Mouse (Mus musculus): Measurements from ENCODE around the gene Gm42906.

Gm42906 gene

DNA sequence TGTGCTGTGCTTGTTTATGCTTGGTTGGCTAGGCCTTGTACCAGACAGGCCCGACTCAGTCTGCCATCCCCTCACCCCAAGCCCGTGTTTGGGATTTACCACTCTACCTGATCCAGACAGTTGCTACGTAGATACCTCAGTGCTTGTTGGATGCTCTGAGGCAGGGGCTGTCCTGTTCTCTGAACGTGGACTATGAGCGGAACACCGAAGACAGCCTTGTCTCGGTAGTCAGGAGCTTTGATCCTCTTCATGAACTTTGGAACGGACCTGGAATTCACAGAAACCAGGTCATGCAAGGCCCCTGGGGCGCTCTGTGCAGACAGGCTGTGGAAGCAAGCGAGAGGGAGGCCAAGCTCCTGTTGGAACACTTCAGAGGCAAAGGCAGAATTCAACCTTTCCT is 368.6 kb downstream of the Gm42906 start:
- no peak for DNase-seq

- no peak for DNase-seq
Observed at GRCm38 (mm10) chr5:151057716-151058115, 370.2 kb downstream of the Gm42906 start.

DNA sequence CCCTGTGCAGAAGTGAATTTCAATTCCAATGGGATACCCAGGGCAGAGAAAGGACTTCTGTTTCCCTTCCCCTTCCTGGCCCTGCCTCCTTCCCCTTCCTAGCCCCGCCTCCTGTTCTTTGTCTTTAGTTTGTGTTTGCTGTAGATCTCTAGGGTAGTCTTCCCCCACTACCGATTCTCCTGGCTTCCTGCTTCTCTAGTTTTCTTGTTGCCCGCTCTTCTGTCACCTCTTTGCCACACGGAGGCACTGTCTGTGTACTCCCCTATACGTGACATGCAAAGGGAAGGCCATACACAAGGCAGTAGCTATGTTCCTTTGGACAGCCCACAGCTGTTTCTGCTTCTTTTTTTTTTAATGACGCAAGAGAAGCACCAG is 371.1 kb downstream of the Gm42906 start:
- DNase-seq = no peak

DNA sequence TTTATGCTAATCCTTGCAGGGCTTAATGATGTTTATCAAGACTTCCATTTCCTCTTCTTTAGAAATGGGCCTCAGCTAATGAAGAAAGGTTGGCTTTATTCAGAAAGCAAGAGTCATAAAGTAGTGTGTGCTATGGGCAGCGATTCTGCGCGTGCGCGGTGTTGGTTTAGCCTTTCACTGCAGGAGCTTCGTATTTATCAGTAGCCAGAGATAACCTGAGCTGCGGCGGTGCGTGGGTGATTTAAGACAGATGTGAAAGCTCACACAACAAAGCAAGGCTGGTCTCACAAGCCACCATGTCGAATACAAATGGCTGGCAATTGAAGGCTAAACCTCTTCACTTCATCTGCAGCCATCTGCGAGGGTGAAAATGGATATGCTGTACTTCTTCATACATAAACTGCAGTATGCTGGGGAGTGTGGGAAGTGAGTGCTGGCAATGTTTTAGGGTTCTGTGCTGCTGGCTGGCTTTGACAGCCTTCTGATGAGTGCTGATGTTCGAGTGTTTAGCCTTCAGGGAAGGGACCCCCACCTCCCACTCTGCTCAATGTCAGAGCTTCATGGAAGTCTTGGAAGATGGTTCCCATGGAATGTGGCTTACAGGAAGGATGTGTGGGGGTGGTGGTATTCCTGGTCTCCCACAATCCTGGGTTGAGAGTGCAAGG is 371.6 kb downstream of the Gm42906 start:
- DNase-seq = no peak

GRCm38 (mm10) chr5:151055426-151056090 is 372.4 kb downstream of the Gm42906 start:
- no peak for DNase-seq

DNA sequence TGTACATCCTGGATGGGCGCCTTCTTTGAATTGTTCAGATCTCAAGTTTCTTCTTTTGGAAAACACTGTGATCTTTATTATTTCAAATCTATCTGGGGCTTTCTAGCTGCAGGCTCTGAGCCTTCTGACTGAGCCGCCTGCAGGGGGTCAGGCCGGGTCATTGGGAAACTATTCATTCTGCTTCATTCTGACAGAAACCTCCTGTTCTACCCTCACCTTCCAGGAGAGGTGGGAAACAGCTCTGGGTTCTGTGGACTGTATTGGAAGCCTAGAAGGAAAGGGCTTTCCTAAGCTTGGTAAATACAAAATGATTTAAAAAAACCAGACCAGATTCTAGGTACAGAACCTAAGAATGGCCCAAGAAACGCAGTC is 373.2 kb downstream of the Gm42906 start:
- DNase-seq = no peak

DNA sequence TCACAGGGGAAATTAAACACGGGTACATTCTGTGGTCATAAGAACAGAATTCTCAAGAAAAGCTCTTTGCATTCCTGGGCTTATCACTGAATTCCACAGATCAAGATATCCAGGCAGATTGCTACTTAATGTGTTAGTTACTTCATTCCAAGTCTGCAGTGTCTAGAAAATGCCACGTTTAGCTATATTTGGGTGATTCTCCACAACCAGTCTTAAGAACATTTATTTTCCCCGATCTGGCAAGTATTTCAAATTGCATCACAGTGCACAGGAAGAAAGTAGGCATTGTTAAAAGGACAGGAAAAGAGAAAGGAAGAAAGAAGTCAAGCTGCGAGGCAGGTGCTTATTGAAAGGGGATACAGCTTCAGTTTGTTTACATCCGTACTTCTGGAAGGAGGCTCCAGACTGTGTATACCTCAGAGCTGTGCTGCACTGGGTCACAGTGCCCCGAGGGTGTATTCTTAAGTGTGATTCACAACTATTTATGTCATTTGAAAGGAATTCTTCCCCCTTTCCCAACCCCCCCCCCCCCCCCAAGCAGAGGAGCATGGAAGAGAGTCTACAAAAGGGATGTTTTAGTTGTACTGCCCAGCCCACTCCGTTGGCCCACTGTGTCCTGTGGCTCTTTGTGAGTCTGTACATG is 373.7 kb downstream of the Gm42906 start:
- no peak for DNase-seq

GRCm38 (mm10) chr5:151053190-151053589 is 374.8 kb downstream of the Gm42906 start:
- no peak for DNase-seq

DNA sequence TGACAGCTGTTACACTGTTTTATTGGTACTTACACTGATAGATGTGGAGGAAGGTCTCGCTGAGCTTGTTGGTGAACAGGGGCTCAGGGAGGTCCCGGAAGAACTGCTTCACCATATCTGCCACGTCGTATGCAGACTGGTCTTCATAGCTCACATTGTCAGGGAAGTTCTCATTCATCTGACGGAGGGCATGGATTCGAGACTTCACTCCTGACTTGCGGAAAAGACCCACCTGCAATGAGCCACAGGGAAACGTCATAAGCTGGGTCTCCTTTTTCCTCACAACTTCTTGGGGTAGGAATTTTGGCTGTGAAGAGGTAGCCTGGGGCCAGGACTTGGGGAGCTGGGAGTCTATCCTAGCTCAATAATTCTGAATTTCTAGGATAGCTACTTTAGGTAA is 375.6 kb downstream of the Gm42906 start:
- DNase-seq = no peak

DNA sequence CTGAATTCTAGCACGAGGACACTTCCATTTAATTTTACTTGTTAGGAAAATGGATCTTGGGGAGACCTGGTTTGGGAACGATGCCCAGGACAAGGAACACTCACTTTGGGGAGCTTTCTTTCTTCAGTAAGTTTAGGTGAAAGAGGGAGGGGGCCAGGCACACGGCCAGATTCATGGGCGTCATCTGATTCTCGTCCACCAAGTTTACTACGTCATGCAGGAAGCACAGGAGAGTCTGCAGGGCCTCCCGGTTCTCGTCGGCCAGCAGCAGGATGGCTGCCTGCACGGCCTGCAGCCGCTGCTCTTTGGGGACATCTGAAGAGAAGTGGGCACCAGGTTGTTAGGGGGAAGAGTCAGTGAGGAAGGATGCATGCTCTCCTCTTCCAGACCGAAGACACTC is 380.5 kb downstream of the Gm42906 start:
- no peak for DNase-seq

DNA sequence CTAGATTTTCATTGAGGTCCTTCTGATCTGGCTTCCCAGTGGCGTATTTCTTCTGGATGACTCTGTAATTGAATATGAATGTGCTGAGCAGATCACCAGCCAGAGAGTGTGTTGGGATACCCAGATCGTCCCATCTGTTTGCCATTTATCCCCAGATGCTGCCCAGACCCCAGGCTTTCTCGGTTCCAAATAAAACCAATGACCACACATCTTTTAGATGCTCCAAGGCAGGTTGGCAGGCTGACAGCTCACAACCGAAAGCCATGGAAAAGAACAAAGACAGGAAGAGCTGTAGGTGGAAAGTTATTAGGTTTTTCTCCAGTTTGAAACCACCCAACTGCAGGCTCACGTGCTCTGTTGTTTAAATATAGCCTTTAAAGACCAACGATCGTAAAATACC is 381.0 kb downstream of the Gm42906 start:
- DNase-seq = peak; percentile 50 to 66

DNA sequence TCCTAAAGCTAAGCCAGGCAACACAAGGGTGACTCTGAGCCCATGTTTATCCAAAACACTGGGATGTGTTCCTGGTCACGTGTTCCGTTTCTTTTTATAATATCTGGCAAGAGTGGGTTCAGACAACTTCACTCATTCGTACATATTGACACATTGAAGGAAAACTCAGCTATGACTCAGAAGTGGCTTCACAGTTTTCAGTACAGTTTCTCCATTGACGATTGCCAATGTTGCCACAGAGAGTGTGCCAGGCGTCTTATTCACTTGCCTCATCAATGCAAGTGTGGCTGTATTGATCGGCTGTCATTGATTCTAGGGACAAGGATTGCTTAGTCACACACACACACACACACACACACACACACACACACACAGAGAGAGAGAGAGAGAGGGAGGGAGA is 381.8 kb downstream of the Gm42906 start:
- DNase-seq = no peak

- no peak for DNase-seq
Observed at GRCm38 (mm10) chr5:151042911-151043310, 385.1 kb downstream of the Gm42906 start.

DNA sequence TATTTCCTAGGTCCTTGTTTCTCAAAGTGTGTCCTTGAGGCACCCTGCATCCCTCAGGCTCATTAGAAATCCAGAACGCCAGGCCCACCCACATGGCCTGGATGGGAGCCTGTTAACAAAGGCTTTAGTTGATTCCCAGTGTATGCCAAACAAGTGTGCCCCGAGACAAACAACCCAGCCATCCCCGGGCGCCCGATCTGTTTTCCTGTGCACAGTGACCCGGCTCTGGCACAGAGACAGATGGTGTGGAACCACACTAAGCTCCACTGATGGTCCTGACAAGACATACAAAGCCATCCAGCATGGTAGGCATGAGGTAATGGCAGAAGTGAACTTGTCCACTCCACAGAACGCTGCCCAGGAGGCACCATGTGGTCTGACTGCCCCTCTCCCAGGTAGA is 390.1 kb downstream of the Gm42906 start:
- peak; percentile 65 to 67 for DNase-seq

DNA sequence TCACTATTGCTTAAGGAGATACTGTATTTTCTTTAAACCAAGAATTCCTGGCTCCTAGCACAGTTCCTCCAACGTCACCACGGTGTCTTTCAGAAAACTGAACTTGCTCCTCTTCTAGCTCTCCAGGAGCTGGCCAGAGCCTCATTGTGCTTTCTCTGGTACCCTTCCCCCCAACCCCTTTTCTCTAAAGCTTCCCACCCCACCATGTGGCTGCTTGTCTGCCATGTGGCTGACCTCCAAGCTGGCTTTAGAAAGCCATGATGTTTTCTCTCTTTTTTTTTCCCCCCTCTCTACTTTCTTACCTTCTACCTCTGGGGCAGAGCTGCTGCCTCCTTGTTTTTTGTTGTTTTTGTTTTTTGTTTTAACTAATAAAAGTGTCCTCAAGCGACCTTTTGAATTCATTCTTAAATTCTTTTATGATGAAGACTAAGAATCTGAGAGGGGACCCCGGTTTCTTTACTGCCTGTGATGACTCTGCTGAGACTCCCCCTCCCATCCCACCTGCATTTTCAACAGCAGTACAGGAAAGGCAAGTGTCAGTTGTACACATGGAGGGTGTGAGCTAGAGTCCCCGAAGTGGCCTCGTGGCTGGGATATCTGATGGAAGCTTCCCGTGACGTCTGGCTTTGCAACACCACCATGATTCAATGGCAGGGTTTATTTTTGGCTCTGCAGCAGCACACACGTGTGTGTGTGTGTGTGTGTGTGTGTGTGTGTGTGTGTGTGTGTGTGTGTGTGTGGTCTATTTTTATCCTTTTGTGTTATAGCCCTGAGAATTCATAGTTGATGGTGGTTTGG is 393.0 kb downstream of the Gm42906 start:
- peak; percentile 34 to 36 for DNase-seq

DNA sequence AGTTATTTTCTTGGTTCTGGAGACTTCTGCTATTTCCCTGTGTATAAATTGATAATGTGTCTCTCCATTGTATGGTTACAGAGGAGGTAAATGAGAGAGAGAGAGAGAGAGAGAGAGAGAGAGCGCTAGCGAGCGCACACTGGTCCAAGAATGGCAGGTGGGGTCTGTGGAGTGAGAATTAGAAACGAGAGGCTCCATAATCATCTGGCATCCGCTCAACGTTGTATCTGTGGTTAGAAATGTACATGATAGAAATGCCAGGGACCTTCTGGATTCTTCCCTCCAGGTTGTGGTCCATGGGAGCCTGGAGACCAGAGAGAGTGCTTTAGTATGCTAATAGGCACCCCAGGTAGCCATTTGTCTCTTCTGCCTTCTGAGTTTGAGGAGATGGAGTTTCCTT is 399.1 kb downstream of the Gm42906 start:
- peak; percentile 56 to 65 for DNase-seq

DNA sequence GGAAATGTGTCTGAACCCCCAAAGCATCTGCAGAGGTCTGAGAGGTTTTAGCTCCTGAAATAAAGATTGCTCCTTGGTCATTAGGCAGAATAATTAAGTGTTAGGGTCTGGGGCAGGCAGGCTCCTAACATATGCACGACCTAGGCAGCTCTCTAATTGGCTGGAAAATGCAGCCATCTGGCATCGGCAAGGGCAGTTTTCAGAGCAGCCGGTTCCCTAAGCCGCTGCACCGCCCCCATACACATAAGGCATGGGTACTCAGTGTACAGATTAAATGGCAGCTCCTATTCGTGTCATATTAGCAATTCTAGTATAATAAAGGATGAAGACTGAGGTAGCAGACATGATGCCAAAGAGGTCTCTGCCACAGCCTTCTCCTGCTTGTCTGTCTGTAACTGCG is 400.8 kb downstream of the Gm42906 start:
- DNase-seq = peak; percentile 51 to 71

DNA sequence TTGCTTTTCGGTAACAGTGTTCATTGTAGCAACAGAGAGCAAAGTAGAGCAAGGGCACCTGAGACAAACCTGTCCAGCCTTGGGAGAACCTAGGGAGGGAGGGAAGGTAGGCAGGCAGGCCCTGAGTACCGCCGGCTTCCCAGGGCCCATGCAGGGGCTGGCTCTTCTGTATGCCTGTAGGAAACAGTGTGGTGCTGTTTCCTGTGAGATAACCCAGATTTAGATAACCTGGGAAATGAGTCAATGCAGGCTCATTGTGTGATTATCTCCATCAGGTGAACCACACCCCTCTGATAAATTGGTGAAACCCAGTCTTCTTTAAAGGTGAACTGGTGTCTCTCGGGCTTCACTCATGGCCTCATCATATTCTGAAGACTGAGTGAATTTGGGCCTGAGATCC is 401.9 kb downstream of the Gm42906 start:
- DNase-seq = no peak

- no peak for DNase-seq
Observed at GRCm38 (mm10) chr5:151024483-151024882, 403.5 kb downstream of the Gm42906 start.

DNA sequence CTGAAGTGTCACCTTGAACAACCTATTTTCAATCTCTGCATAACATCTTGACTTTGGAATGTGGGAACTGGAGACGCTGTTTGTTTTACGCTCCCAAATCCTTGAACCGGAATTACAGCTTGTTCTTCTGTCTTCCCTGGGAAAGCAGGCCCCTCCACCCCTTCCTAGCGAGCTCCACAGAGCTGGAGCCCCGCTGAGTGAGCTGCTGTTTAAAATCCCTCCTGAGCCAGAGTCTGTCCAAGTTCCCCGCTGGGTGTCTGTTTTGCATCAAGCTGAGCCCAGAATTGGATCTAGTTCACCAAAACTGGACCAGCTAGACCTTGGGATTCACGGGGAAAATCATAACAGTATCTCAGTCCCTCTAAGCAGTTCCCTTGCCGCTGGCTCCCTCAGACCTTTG is 404.5 kb downstream of the Gm42906 start:
- DNase-seq = peak; percentile 76 to 79

GRCm38 (mm10) chr5:151022939-151023338 is 405.0 kb downstream of the Gm42906 start:
- no peak for DNase-seq

GRCm38 (mm10) chr5:151022026-151022425 is 405.9 kb downstream of the Gm42906 start:
- DNase-seq = no peak

DNA sequence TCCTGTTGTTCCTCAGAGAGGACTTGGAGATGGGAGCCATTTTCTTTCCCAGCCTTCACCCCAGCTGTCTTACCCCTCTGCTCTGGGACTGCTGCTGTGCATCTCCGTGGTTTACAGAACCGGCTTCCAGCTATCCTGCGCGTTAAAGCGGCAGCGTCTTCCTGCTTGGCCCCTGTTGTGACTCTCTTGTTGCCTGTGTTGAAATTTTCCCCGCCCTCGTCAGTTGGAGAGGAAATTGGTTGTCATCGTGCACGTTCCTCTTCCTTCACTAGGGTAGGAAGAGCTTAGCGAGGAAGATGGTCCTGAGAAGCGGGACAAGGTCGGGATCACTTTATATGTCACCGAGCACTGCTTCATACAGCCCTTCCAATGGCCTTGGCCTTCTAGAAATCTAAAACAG is 407.1 kb downstream of the Gm42906 start:
- DNase-seq = no peak

Data from cerebellum, postnatal 14 days (tissue).